Mouse (Mus musculus): Measurements from ENCODE around the gene Lsm10. TPM values are rescaled to one million over a fixed set of nuclear protein-coding genes. Genes with fewer than 3 reads are reported as not detected.
A peak's percentile ranks its signal among the peaks of the same experiment; 100 is the strongest.

Gene Lsm10
- polyA plus RNA-seq, 2 experiments, result 20.3 to 25.9 TPM

DNA sequence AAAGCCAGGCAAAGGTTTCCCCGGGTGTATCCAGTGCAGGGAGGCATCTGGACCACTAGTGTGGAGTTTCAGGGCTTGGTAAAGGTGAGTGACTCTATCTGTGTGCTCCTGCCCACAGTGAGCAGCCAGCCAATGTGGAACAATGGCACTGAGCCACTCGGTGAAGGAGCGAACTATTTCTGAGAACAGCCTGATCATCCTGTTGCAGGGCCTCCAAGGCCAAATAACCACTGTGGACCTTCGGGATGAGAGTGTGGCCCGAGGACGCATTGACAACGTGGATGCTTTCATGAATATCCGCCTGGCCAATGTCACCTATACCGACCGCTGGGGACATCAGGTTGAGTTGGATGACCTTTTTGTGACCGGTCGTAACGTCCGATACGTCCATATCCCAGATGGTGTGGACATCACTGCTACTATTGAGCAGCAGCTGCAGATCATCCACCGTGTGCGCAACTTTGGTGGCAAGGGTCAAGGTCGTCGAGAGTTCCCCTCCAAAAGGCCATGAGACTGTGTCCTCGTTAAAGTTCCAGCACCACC lies 1.4 kb downstream of the Lsm10 start:
- H3K27ac ChIP-seq, result no peak overlapping the region
- no peaks in the 10 kb centered on the region for H3K27me3 ChIP-seq (ENCODE audit: control insufficient read depth, insufficient read depth, low read length)
- peaks cover 38 to 46% of the 10 kb centered on the region in 2 experiments for H3K4me1 ChIP-seq (replicated peaks; ENCODE audit: control insufficient read depth in 2 of 2, insufficient read depth in 2 of 2, low read length in 1 of 2)
- H3K4me2 ChIP-seq (ENCODE audit: low read depth), result peak overlapping the region; percentile 91
- H3K36me3 ChIP-seq (replicated peaks; ENCODE audit: control insufficient read depth, insufficient read depth, low read depth), result peaks cover 3% of the 10 kb centered on the region
- WGBS (ENCODE audit: insufficient replicate concordance), result 90% methylated on average over 20 of the region's 20 CpGs
- H3K4me3 ChIP-seq (ENCODE audit: insufficient read depth in 1 of 2, low read depth in 2 of 2, low read length in 2 of 2), result no peak overlapping the region
- no peaks in the 10 kb centered on the region for H3K9me3 ChIP-seq (ENCODE audit: control insufficient read depth, low read length)
- no peak for ATAC-seq (ENCODE audit: insufficient read depth)
- TF ChIP-seq EP300 (IDR thresholded peaks at IDR 0.05; ENCODE audit: low read depth) (no peak), CTCF (IDR thresholded peaks at IDR 0.05; ENCODE audit: low read depth) (no peak)
- no peak for DNase-seq (ENCODE audit: low read depth in 3 of 3, low spot score in 3 of 3)
- H3K9ac ChIP-seq (replicated peaks), result no peak overlapping the region

DNA sequence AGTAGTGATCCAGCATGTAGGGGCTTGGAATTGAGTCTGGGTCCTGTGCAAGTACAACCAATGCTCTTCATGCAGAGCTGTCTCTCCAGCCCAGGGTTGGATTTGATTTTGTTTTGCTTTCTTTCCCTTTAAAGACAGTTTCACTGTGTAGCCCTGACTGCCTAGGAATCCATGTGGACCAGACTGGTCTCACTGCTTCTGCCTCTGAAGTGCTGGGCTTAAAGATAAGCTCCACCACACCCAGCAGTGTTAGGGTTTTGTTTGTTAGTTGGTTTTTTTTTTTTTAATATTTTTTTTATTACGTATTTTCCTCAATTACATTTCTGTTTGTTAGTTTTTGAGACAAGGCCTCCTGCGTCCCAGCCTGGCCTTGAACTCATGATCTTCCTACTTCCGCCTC lies 2.9 kb downstream of the Lsm10 start:
- peaks cover 43 to 52% of the 10 kb centered on the region in 2 experiments for H3K4me1 ChIP-seq (replicated peaks; ENCODE audit: control insufficient read depth in 2 of 2, insufficient read depth in 2 of 2, low read length in 1 of 2)
- H3K36me3 ChIP-seq (replicated peaks; ENCODE audit: control insufficient read depth, insufficient read depth, low read depth), result peaks cover 3% of the 10 kb centered on the region
- ATAC-seq (ENCODE audit: insufficient read depth) (no peak), DNase-seq (ENCODE audit: low read depth in 3 of 3, low spot score in 3 of 3) (peak in 1 of 3 experiments; percentile 54)
- TF ChIP-seq CTCF (IDR thresholded peaks at IDR 0.05; ENCODE audit: low read depth) (no peak), EP300 (IDR thresholded peaks at IDR 0.05; ENCODE audit: low read depth) (peak; percentile 43; the same call in 1 of the 2 replicates)
- H3K27me3 ChIP-seq (ENCODE audit: control insufficient read depth, insufficient read depth, low read length), result no peaks in the 10 kb centered on the region
- peak overlapping the region; percentile 89 for H3K27ac ChIP-seq
- no peaks in the 10 kb centered on the region for H3K9me3 ChIP-seq (ENCODE audit: control insufficient read depth, low read length)
- 31% methylated on average over 3 of the region's 3 CpGs for WGBS (ENCODE audit: insufficient replicate concordance)
- H3K4me3 ChIP-seq (ENCODE audit: insufficient read depth in 1 of 2, low read depth in 2 of 2, low read length in 2 of 2), result peak overlapping the region in 1 of 2 experiments; percentile 16; a peak in 1 of 4 replicates
- peak overlapping the region; percentile 55 for H3K4me2 ChIP-seq (ENCODE audit: low read depth)
- peak overlapping the region; percentile 47 for H3K9ac ChIP-seq (replicated peaks)

DNA sequence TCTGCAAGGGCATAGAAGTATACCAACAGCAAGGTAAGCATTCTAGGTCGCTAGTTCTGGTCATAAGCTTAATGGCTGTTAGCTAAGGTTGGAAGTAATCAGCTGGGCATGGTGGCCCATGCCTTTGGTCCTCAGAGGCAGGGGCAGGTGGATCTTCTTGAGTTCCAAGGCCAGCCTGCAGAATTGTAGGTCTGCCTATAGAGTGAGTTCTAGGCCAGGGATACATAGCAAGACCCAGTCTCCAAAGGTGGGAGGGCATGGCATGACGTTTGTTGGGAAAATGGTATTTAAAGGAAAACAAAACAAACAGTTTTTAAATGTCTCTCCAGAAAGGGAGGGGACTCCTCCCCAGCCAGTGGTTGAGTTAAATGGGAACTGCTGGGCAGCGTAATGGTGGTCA lies 4.3 kb downstream of the Lsm10 start:
- 81% methylated on average over 3 of the region's 3 CpGs for WGBS (ENCODE audit: insufficient replicate concordance)
- peaks cover 52 to 58% of the 10 kb centered on the region in 2 experiments for H3K4me1 ChIP-seq (replicated peaks; ENCODE audit: control insufficient read depth in 2 of 2, insufficient read depth in 2 of 2, low read length in 1 of 2)
- no peak overlapping the region for H3K4me3 ChIP-seq (ENCODE audit: insufficient read depth in 1 of 2, low read depth in 2 of 2, low read length in 2 of 2)
- ATAC-seq (ENCODE audit: insufficient read depth) (no peak), DNase-seq (ENCODE audit: low read depth in 3 of 3, low spot score in 3 of 3) (no peak)
- peak overlapping the region; percentile 89 for H3K27ac ChIP-seq
- TF ChIP-seq EP300 (IDR thresholded peaks at IDR 0.05; ENCODE audit: low read depth) (no peak), CTCF (IDR thresholded peaks at IDR 0.05; ENCODE audit: low read depth) (no peak)
- no peaks in the 10 kb centered on the region for H3K9me3 ChIP-seq (ENCODE audit: control insufficient read depth, low read length)
- H3K36me3 ChIP-seq (replicated peaks; ENCODE audit: control insufficient read depth, insufficient read depth, low read depth), result peaks cover 3% of the 10 kb centered on the region
- H3K27me3 ChIP-seq (ENCODE audit: control insufficient read depth, insufficient read depth, low read length), result no peaks in the 10 kb centered on the region
- H3K4me2 ChIP-seq (ENCODE audit: low read depth), result no peak overlapping the region
- H3K9ac ChIP-seq (replicated peaks), result no peak overlapping the region

DNA sequence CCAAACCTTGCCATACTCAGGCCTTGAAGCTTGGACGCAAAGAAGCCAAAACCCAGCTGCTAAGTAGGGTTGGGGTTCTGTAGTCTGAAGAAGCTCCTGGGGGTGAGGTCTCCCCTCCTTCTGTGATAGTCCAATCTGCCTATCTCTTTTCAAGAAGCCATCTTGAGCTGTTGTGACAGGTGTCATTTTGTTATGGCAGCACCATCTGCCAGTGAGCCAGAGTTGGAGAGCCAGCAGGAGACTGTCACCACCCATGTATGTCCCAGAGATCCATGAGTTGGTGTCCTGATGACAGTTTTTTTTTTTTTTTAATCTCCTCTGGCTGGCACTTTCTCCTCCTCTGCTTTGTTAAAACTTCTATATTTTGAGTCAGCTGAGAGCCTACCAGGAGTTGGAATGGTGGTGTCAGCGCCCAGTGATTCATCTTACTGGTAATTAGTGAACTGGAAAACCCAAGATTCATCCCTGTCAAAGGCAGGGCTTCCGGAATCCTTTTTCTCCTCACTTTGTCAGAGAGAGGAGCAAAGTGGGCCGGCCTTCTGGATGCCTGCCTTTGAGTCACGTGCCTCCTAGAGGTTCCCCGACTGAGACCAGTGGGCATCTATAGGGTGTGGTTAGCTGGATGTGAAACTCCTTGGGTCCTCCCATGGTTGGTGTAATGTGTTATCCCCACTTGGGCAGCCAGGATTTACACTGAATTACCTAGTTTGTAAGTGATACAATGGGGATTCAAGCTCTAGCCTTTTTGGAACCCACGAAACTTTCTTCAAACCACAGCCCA lies 5.8 kb downstream of the Lsm10 start:
- 40% methylated on average over 7 of the region's 7 CpGs for WGBS (ENCODE audit: insufficient replicate concordance)
- Histone ChIP-seq H3K9ac (replicated peaks) (peak overlapping the region; percentile 86), H3K27ac (peak overlapping the region; percentile 100), H3K4me3 (ENCODE audit: insufficient read depth in 1 of 2, low read depth in 2 of 2, low read length in 2 of 2) (peak overlapping the region; percentile 20 to 76; a peak in 3 of 4 replicates), H3K9me3 (ENCODE audit: control insufficient read depth, low read length) (no peaks in the 10 kb centered on the region), H3K4me2 (ENCODE audit: low read depth) (peak overlapping the region; percentile 100), H3K4me1 (replicated peaks; ENCODE audit: control insufficient read depth in 2 of 2, insufficient read depth in 2 of 2, low read length in 1 of 2) (peaks cover 47 to 54% of the 10 kb centered on the region in 2 experiments), H3K27me3 (ENCODE audit: control insufficient read depth, insufficient read depth, low read length) (no peaks in the 10 kb centered on the region), H3K36me3 (replicated peaks; ENCODE audit: control insufficient read depth, insufficient read depth, low read depth) (peaks cover 3% of the 10 kb centered on the region)
- TF ChIP-seq CTCF (IDR thresholded peaks at IDR 0.05; ENCODE audit: low read depth) (no peak), EP300 (IDR thresholded peaks at IDR 0.05; ENCODE audit: low read depth) (no peak)
- ATAC-seq (ENCODE audit: insufficient read depth) (peak; percentile 46), DNase-seq (ENCODE audit: low read depth in 3 of 3, low spot score in 3 of 3) (peak; percentile 54 to 71 (median 60))

DNA sequence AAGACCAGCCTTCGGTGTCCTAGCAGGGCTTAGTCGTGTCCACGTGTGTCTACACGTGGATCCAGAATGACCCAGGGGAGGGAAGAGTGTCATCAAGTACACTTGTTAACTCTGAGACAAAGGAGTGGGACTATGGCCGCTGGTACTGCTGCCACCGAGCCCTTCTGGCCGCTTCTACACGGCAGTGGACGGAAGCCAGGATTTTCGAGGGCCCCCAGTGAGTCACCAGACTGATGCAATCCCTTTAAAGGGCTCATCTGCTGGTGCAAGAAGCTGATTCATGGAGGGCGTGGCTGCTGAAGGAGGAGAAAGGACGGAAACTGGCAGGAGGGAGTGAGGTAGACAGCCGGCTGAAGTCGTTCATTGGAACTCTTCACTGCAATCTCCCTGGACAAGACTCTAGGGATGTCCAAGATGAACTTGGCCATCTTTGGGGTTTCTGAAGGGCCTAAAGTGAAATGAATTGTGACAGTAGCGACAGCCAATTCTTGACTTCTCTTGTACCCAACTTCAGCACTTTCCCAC lies 6.7 kb downstream of the Lsm10 start:
- peak overlapping the region; percentile 100 for H3K27ac ChIP-seq
- peaks cover 43 to 49% of the 10 kb centered on the region in 2 experiments for H3K4me1 ChIP-seq (replicated peaks; ENCODE audit: control insufficient read depth in 2 of 2, insufficient read depth in 2 of 2, low read length in 1 of 2)
- H3K4me3 ChIP-seq (ENCODE audit: insufficient read depth in 1 of 2, low read depth in 2 of 2, low read length in 2 of 2), result peak overlapping the region; percentile 66 to 76
- H3K9ac ChIP-seq (replicated peaks), result peak overlapping the region; percentile 86
- 0% methylated on average over 15 of the region's 15 CpGs for WGBS (ENCODE audit: insufficient replicate concordance)
- peak; percentile 91 to 95 (median 93) for DNase-seq (ENCODE audit: low read depth in 3 of 3, low spot score in 3 of 3)
- H3K27me3 ChIP-seq (ENCODE audit: control insufficient read depth, insufficient read depth, low read length), result no peaks in the 10 kb centered on the region
- H3K36me3 ChIP-seq (replicated peaks; ENCODE audit: control insufficient read depth, insufficient read depth, low read depth), result peaks cover 3% of the 10 kb centered on the region
- peak; percentile 84 for ATAC-seq (ENCODE audit: insufficient read depth)
- TF ChIP-seq EP300 (IDR thresholded peaks at IDR 0.05; ENCODE audit: low read depth) (peak; percentile 55), CTCF (IDR thresholded peaks at IDR 0.05; ENCODE audit: low read depth) (no peak)
- H3K9me3 ChIP-seq (ENCODE audit: control insufficient read depth, low read length), result no peaks in the 10 kb centered on the region
- peak overlapping the region; percentile 100 for H3K4me2 ChIP-seq (ENCODE audit: low read depth)
